Mouse (Mus musculus) brain, embryonic 14.5 days (tissue): ENCODE results near the gene Kcp. TPM values are rescaled to one million over a fixed set of nuclear protein-coding genes. Genes with fewer than 3 reads are reported as not detected.

Experiments used
- DNase-seq: peaks from one replicate; pipeline ENCODE4 v3.0.0-alpha.2; 2011; ENCODE audit warnings: low read depth
- CTCF ChIP-seq: fragments of 200-500 bp; IDR thresholded peaks from 2 replicates; pipeline ENCODE4 v1.5.1; 2012; ENCODE audit warnings: inconsistent platforms, mild to moderate bottlenecking, moderate library complexity, borderline replicate concordance; ENCODE audit not compliant: insufficient read depth, insufficient read length; ENCODE audit errors: extremely low read depth
- POLR2A ChIP-seq: fragments of 200-500 bp; IDR thresholded peaks from 2 replicates; pipeline ENCODE4 v1.6.1; 2012; ENCODE audit warnings: mild to moderate bottlenecking, inconsistent platforms, borderline replicate concordance; ENCODE audit not compliant: poor library complexity, insufficient read depth, insufficient read length, severe bottlenecking; ENCODE audit errors: extremely low read depth
- polyA plus RNA-seq: library from polyadenylated mRNA; depleted of rRNA; stranded (reverse); fragments of >200 nt; gene quantifications from 2 replicates; pipeline ENCODE4 v1.2.3, GENCODE M21; 2012; rRNA removed

The Kcp gene
- polyA plus RNA-seq, 1 experiment, result 48.3 TPM

GRCm38 (mm10) chr6:29428171-29428570 lies 79.6 kb downstream of the Kcp start:
- no peak for TF ChIP-seq POLR2A
- TF ChIP-seq CTCF, result no peak

GRCm38 (mm10) chr6:29426331-29426730 lies 81.4 kb downstream of the Kcp start:
- TF ChIP-seq CTCF (no peak), POLR2A (no peak)

More at GRCm38 (mm10) chr6:29428171-29428570, 79.6 kb downstream of the Kcp start:
- DNase-seq, result no peak

GRCm38 (mm10) chr6:29425118-29425517 lies 82.6 kb downstream of the Kcp start:
- peak; percentile 7 for DNase-seq
- no peak for TF ChIP-seq CTCF
- TF ChIP-seq POLR2A, result no peak

More at GRCm38 (mm10) chr6:29426331-29426730, 81.4 kb downstream of the Kcp start:
- DNase-seq, result no peak

Other genes with a start within 250 kb of the Kcp start
- 26.4 and 43.9 TPM in 2 replicates for gene Hilpda, start 235.5 kb downstream of the Kcp start, polyA plus RNA-seq
- 1.5 and 3.1 TPM in 2 replicates for gene Fam71f2, start 228.4 kb downstream of the Kcp start, polyA plus RNA-seq
- gene Fam71f1, start 188.8 kb downstream of the Kcp start, polyA plus RNA-seq, result not detected in 2 replicates
- 98.1 and 118 TPM in 2 replicates for gene Calu, start 159.9 kb downstream of the Kcp start, polyA plus RNA-seq
- 0.11 and 0.32 TPM in 2 replicates for gene Opn1sw, start 119.5 kb downstream of the Kcp start, polyA plus RNA-seq
- gene Ccdc136, start 111.6 kb downstream of the Kcp start, polyA plus RNA-seq, result 44.5 and 46.7 TPM in 2 replicates
- 3.2 and 9.7 TPM in 2 replicates for gene Flnc, start 74.7 kb downstream of the Kcp start, polyA plus RNA-seq
- 258 and 356 TPM in 2 replicates for gene Atp6v1f, start 40.2 kb downstream of the Kcp start, polyA plus RNA-seq
- gene Atp6v1fnb, start 36.5 kb downstream of the Kcp start, polyA plus RNA-seq, result 0.14 and 0.23 TPM in 2 replicates
- 1.6 and 1.9 TPM in 2 replicates for gene Irf5, start 18.7 kb upstream of the Kcp start, polyA plus RNA-seq
- 75.1 and 76.8 TPM in 2 replicates for gene Tnpo3, start 101.9 kb upstream of the Kcp start, polyA plus RNA-seq
- 5.7 and 10.6 TPM in 2 replicates for gene Tspan33, start 186.3 kb upstream of the Kcp start, polyA plus RNA-seq
- gene Smo, start 227.6 kb upstream of the Kcp start, polyA plus RNA-seq, result 31.5 and 37.8 TPM in 2 replicates